Mouse (Mus musculus) CH12.LX (cell line): Measurements from ENCODE around the gene 2300003K06Rik. TPM values are rescaled to one million over a fixed set of nuclear protein-coding genes. Genes with fewer than 3 reads are reported as not detected.
"Not testable (repeated sequence)": the region's sequence is repeated elsewhere in the genome, so short reads cannot be mapped to it uniquely, and the experiment has no call there.

ENCODE experiments used
- DNase-seq: peaks from one replicate; pipeline ENCODE4 v3.0.0-alpha.2; 2013; ENCODE audit errors: extremely low read depth
- H3K27ac ChIP-seq: 2 replicates; pipeline ENCODE4 v1.5.1; 2012; ENCODE audit warnings: low read depth, mild to moderate bottlenecking, control low read depth, moderate library complexity; ENCODE audit not compliant: insufficient read depth
- H3K27me3 ChIP-seq: replicated peaks from 2 replicates; pipeline ENCODE3; 2012; ENCODE audit warnings: inconsistent platforms
- H3K36me3 ChIP-seq, 2 experiments: replicated peaks in 1 of 2; 2 replicates each; pipeline versions ENCODE3 to v1.6.1; 2012; ENCODE audit warnings: inconsistent platforms in 1 of 2, low read length in 1 of 2, mild to moderate bottlenecking in 1 of 2, mixed read lengths in 1 of 2, moderate library complexity in 1 of 2; ENCODE audit not compliant: control insufficient read depth in 1 of 2, insufficient read depth in 1 of 2
- H3K4me1 ChIP-seq, 2 experiments: 2 replicates each; pipeline ENCODE4 v1.6.1; 2012; ENCODE audit warnings: inconsistent platforms in 1 of 2, moderate library complexity in 1 of 2; ENCODE audit not compliant: insufficient read depth in 2 of 2, control insufficient read depth in 1 of 2
- H3K4me2 ChIP-seq: 2 replicates; pipeline ENCODE4 v1.6.1; 2012; ENCODE audit warnings: low read depth, mild to moderate bottlenecking, control low read depth; ENCODE audit not compliant: poor library complexity, insufficient read depth, severe bottlenecking
- H3K4me3 ChIP-seq, 3 experiments: fragments of 150-350 bp in 1 of 3; sonication (generic) in 1 of 3; replicated peaks in 1 of 3; 2 replicates each; pipeline versions ENCODE3 to v1.5.1; 2011 to 2012; ENCODE audit warnings: low read depth in 2 of 3, low read length in 2 of 3, mild to moderate bottlenecking in 2 of 3, moderate library complexity in 2 of 3, control low read depth in 1 of 3, improper control_type of control experiment in 1 of 3, inconsistent platforms in 1 of 3, mixed read lengths in 1 of 3; ENCODE audit not compliant: poor library complexity in 1 of 3
- H3K79me2 ChIP-seq: replicated peaks from 2 replicates; pipeline ENCODE4 v1.6.1; 2012; ENCODE audit warnings: mild to moderate bottlenecking, moderate library complexity; ENCODE audit not compliant: control insufficient read depth, poor library complexity, insufficient read depth, severe bottlenecking; ENCODE audit errors: extremely low read depth
- H3K9ac ChIP-seq: 2 replicates; pipeline ENCODE4 v1.6.1; 2012; ENCODE audit warnings: low read depth, mild to moderate bottlenecking, control low read depth, moderate library complexity; ENCODE audit not compliant: insufficient read depth
- H3K9me3 ChIP-seq: replicated peaks from 2 replicates; pipeline ENCODE3; 2012; ENCODE audit warnings: low read length, inconsistent platforms, mixed read lengths
- dilution Hi-C: fragments of 300-500 bp; cut with MboI; formaldehyde crosslinking; loops from 2 replicates; pipeline ENCODE4 v1.14.3; 2020; ENCODE audit warnings: low sequenced_read_pairs; ENCODE audit not compliant: extremely low pct_unique_long_range_greater_than_20kb, extremely low pct_ligation_motif_present
- in situ Hi-C: fragments of 300-500 bp; cut with MboI; formaldehyde crosslinking; loops from 3 replicates; pipeline ENCODE4 v1.14.3; 2019; ENCODE audit warnings: low sequenced_read_pairs, low pct_ligation_motif_present, low pct_unique_long_range_greater_than_20kb, mixed read lengths
- polyA plus RNA-seq: library from polyadenylated mRNA; unstranded; fragments of >175 nt; gene quantifications from 2 replicates; pipeline ENCODE4 v1.2.1, GENCODE M21; 2012; ENCODE audit warnings: low read depth; ENCODE audit not compliant: insufficient read length
- total RNA-seq, 2 experiments: library from RNA; depleted of rRNA; stranded (reverse); fragments of 300-350 nt in 1 of 2; fragments of >200 nt in 1 of 2; gene quantifications; 2 replicates each; pipeline ENCODE4 v1.2.3; 2012 to 2014

2300003K06Rik gene
- total and polyA plus RNA-seq, 3 experiments: not detected

GRCm38 (mm10) chr11:99815566-99815965, 22.3 kb downstream of the 2300003K06Rik start, which contains the start of gene Gm11564:
Gm11564 (minus strand) TSS chr11:99815666.
- peaks cover 90% of the 10 kb centered on the region for H3K27me3 ChIP-seq
- DNase-seq, dilution Hi-C loops, H3K27ac ChIP-seq, H3K9me3 ChIP-seq, H3K36me3 ChIP-seq, H3K79me2 ChIP-seq, H3K9ac ChIP-seq, in situ Hi-C loops, H3K4me3 ChIP-seq, H3K4me2 ChIP-seq, H3K4me1 ChIP-seq: not testable (repeated sequence)

- H3K79me2 ChIP-seq, DNase-seq, H3K4me3 ChIP-seq, H3K9me3 ChIP-seq, H3K36me3 ChIP-seq, H3K9ac ChIP-seq, dilution Hi-C loops, H3K4me2 ChIP-seq, in situ Hi-C loops, H3K4me1 ChIP-seq, H3K27ac ChIP-seq: not testable (repeated sequence)
- H3K27me3 ChIP-seq: peaks cover 39% of the 10 kb centered on the region
Measured at GRCm38 (mm10) chr11:99809792-99810191, 28.1 kb downstream of the 2300003K06Rik start, which contains the start of gene Krtap4-13. Krtap4-13 (minus strand) TSS chr11:99809892.

- dilution Hi-C loops, DNase-seq, H3K9ac ChIP-seq, H3K4me1 ChIP-seq, H3K79me2 ChIP-seq, H3K36me3 ChIP-seq, in situ Hi-C loops, H3K9me3 ChIP-seq, H3K4me3 ChIP-seq, H3K4me2 ChIP-seq, H3K27me3 ChIP-seq, H3K27ac ChIP-seq: not testable (repeated sequence)
Measured at GRCm38 (mm10) chr11:99804346-99804745, 33.5 kb downstream of the 2300003K06Rik start, which contains the start of gene Gm11554. Gm11554 (minus strand) TSS chr11:99804446.

GRCm38 (mm10) chr11:99798832-99799231, 39.0 kb downstream of the 2300003K06Rik start, which contains the start of gene Gm11569:
Gm11569 (minus strand) TSS chr11:99798932.
- H3K36me3 ChIP-seq, H3K4me2 ChIP-seq, dilution Hi-C loops, DNase-seq, H3K4me1 ChIP-seq, in situ Hi-C loops, H3K9ac ChIP-seq, H3K9me3 ChIP-seq, H3K4me3 ChIP-seq, H3K27ac ChIP-seq, H3K79me2 ChIP-seq: not testable (repeated sequence)
- H3K27me3 ChIP-seq: peaks cover 21% of the 10 kb centered on the region
